ENCODE assay signal across 9 mouse cellular contexts in genomic region chr2:27957184-27957583, GRCm38 (mm10).
DNase-seq lines count a peak whose midpoint lies in the region; ATAC-seq lines count a peak whose summit lies in the region.
"Had no signal": no experiment of that assay in that cellular context is flagged by ENCODE, and none has a peak within 500 bp of the region (broad histone marks: within the 10 kb centered on the region; RNA-seq: fewer than 3 reads in every experiment).

No protein-coding gene starts in this region.

- peak overlapping the region; percentile 26; the same call in 1 of the 2 replicates for H3K27ac ChIP-seq in hindbrain, embryonic 12.5 days
- H3K27ac ChIP-seq in hindbrain, embryonic 16.5 days (ENCODE audit: low read depth, low read length) = no peak overlapping the region
- H3K27ac ChIP-seq in heart, embryonic 13.5 days (replicated peaks) = peak overlapping the region; percentile 53
- H3K27ac ChIP-seq: liver, embryonic 14.5 days had no signal

- no peaks in the 10 kb centered on the region for H3K9me3 ChIP-seq in hindbrain, embryonic 12.5 days (replicated peaks)
- no peaks in the 10 kb centered on the region for H3K9me3 ChIP-seq in hindbrain, embryonic 16.5 days (ENCODE audit: control insufficient read depth, low read length)
- H3K9me3 ChIP-seq in heart, embryonic 13.5 days = no peaks in the 10 kb centered on the region

- no peak overlapping the region for H3K4me3 ChIP-seq in hindbrain, embryonic 12.5 days
- H3K4me3 ChIP-seq in hindbrain, embryonic 16.5 days (ENCODE audit: low read length) = no peak overlapping the region
- H3K4me3 ChIP-seq in heart, embryonic 13.5 days = no peak overlapping the region

- no peaks in the 10 kb centered on the region for H3K27me3 ChIP-seq in hindbrain, embryonic 12.5 days
- no peaks in the 10 kb centered on the region for H3K27me3 ChIP-seq in hindbrain, embryonic 16.5 days (replicated peaks; ENCODE audit: control insufficient read depth, insufficient read depth, low read length)
- H3K27me3 ChIP-seq in heart, embryonic 13.5 days (replicated peaks) = no peaks in the 10 kb centered on the region

- 0 out of 2 replicates have a peak, but pooled peaks have one; percentile 50 for ATAC-seq in hindbrain, embryonic 12.5 days (ENCODE audit: low FRiP score)
- ATAC-seq in hindbrain, embryonic 16.5 days = no peak
- ATAC-seq in heart, embryonic 13.5 days (ENCODE audit: extremely low read depth, insufficient number of reproducible peaks, low FRiP score, low TSS enrichment) = no peak

- peak; percentile 40 for DNase-seq in adrenal gland, adult 8-10 months
- DNase-seq in kidney, postnatal 36 days = peak; percentile 31 to 65
- DNase-seq in cerebellum, adult 8-10 months = no peak
- DNase-seq in ovary, postnatal 14 days (ENCODE audit: low spot score) = no peak
- no peak for DNase-seq in urinary bladder, adult 18-20 months (ENCODE audit: low spot score in 2 of 2)

- no peak overlapping the region for H3K4me2 ChIP-seq in hindbrain, embryonic 12.5 days (replicated peaks)
- no peak overlapping the region for H3K4me2 ChIP-seq in hindbrain, embryonic 16.5 days (ENCODE audit: low read length)
- no peak overlapping the region for H3K4me2 ChIP-seq in heart, embryonic 13.5 days

- no peak overlapping the region for H3K9ac ChIP-seq in hindbrain, embryonic 12.5 days
- no peak overlapping the region for H3K9ac ChIP-seq in hindbrain, embryonic 16.5 days (ENCODE audit: low read depth, low read length)
- H3K9ac ChIP-seq in heart, embryonic 13.5 days = no peak overlapping the region
- H3K9ac ChIP-seq: liver, embryonic 14.5 days had no signal

- H3K4me1 ChIP-seq in hindbrain, embryonic 12.5 days = peaks cover 27% of the 10 kb centered on the region
- H3K4me1 ChIP-seq in hindbrain, embryonic 16.5 days (ENCODE audit: control insufficient read depth, insufficient read depth, low read depth, low read length) = 0 out of 2 replicates have a peak, but pooled peaks cover 3% of the 10 kb centered on the region
- H3K4me1 ChIP-seq in heart, embryonic 13.5 days = peaks cover 42% of the 10 kb centered on the region

- H3K36me3 ChIP-seq in hindbrain, embryonic 12.5 days = 0 out of 2 replicates have a peak, but pooled peaks cover 5% of the 10 kb centered on the region
- no peaks in the 10 kb centered on the region for H3K36me3 ChIP-seq in hindbrain, embryonic 16.5 days (ENCODE audit: control insufficient read depth, insufficient read depth, low read length)
- H3K36me3 ChIP-seq in heart, embryonic 13.5 days = peaks cover 77% of the 10 kb centered on the region

- WGBS in hindbrain, embryonic 12.5 days = 34% methylated on average over 5 of the region's 5 CpGs
- 16% methylated on average over 5 of the region's 5 CpGs for WGBS in hindbrain, embryonic 16.5 days
- 16% methylated on average over 5 of the region's 5 CpGs for WGBS in heart, embryonic 13.5 days

Comparison
In these comparisons a context has a peak if more than half of its experiments do, and no peak if none do; other contexts are left out.
1. DNase-seq: peak in adrenal gland, adult 8-10 months (single experiment) and kidney, postnatal 36 days (2 of 2); none in cerebellum, adult 8-10 months (single experiment), ovary, postnatal 14 days (single experiment) and urinary bladder, adult 18-20 months (0 of 2).